Comparison of ENCODE assay signal across 14 mouse cellular contexts in the genomic region with DNA sequence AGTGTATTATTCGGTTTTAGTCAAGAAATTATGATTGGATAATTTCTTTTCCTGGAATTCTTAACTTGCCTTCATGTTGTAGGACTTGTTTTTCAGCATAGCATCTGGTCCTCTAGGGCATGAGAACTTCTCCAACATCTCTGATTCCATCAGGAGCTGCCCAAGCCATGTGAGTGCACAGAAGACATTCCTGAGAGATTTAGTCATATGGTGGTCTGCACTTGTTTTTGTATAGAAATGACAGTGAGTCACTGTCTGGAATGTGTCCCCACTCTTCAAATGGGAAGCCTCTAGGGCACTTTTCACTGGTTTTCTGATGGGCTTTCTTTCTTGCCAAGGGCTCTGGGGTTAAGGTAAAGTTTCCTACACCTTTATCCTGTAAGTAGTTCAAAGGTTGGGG. TPM values are rescaled to one million over a fixed set of nuclear protein-coding genes. Genes with fewer than 3 reads are reported as not detected.
"Had no signal": no experiment of that assay in that cellular context is flagged by ENCODE, and none has a peak within 500 bp of the region (broad histone marks: within the 10 kb centered on the region; RNA-seq: fewer than 3 reads in every experiment).

No protein-coding gene starts in this region.

- ATAC-seq: liver, embryonic 12.5 days had no signal

- H3K9me3 ChIP-seq: limb, embryonic 15.5 days; liver, embryonic 12.5 days; lung, embryonic 15.5 days; midbrain, embryonic 10.5 days; neural tube, embryonic 12.5 days; stomach, embryonic 15.5 days had no signal

- H3K4me2 ChIP-seq: limb, embryonic 15.5 days; liver, embryonic 12.5 days; lung, embryonic 15.5 days; neural tube, embryonic 12.5 days; stomach, embryonic 15.5 days had no signal

- H3K27me3 ChIP-seq: limb, embryonic 15.5 days; liver, embryonic 12.5 days; lung, embryonic 15.5 days; neural tube, embryonic 12.5 days; stomach, embryonic 15.5 days had no signal

- H3K4me3 ChIP-seq: left cerebral cortex, adult 2 months; limb, embryonic 15.5 days; liver, embryonic 12.5 days; lung, embryonic 15.5 days; midbrain, embryonic 10.5 days; neural tube, embryonic 12.5 days; stomach, embryonic 15.5 days had no signal

- H3K9ac ChIP-seq: limb, embryonic 15.5 days; liver, embryonic 12.5 days; lung, embryonic 15.5 days; neural tube, embryonic 12.5 days; stomach, embryonic 15.5 days had no signal

- H3K4me1 ChIP-seq: limb, embryonic 15.5 days; liver, embryonic 12.5 days; lung, embryonic 15.5 days; midbrain, embryonic 10.5 days; neural tube, embryonic 12.5 days; stomach, embryonic 15.5 days had no signal

- DNase-seq: kidney, postnatal 25 days; lung, postnatal 36 days; midbrain, embryonic 14.5 days; thymus, adult 2 months; thymus, postnatal 25 days had no signal

- H3K27ac ChIP-seq: left cerebral cortex, adult 2 months; limb, embryonic 15.5 days; liver, embryonic 12.5 days; lung, embryonic 15.5 days; midbrain, embryonic 10.5 days; neural tube, embryonic 12.5 days; stomach, embryonic 15.5 days had no signal

- H3K36me3 ChIP-seq: limb, embryonic 15.5 days; liver, embryonic 12.5 days; lung, embryonic 15.5 days; midbrain, embryonic 10.5 days; neural tube, embryonic 12.5 days; stomach, embryonic 15.5 days had no signal

RNA-seq across cellular contexts. Expression of a gene that starts 4.8 kb away (rescaled TPM):
- total RNA-seq: megakaryocyte progenitor cell, adult 5-6 weeks; neutrophil, adult 5-6 weeks had no signal
